Mouse (Mus musculus) mouse trophoblast stem cell (cell line): ENCODE data around the gene Gbp6.
"Not testable (repeated sequence)": the region's sequence is repeated elsewhere in the genome, so short reads cannot be mapped to it uniquely, and the experiment has no call there.

ENCODE experiments used
- in situ Hi-C, 2 experiments: fragments of 300-500 bp; cut with MseI, MboI; formaldehyde crosslinking; loops; 2 replicates in 1 of 2; 3 replicates in 1 of 2; pipeline ENCODE4 v1.15.1; 2025

Gbp6 gene

DNA sequence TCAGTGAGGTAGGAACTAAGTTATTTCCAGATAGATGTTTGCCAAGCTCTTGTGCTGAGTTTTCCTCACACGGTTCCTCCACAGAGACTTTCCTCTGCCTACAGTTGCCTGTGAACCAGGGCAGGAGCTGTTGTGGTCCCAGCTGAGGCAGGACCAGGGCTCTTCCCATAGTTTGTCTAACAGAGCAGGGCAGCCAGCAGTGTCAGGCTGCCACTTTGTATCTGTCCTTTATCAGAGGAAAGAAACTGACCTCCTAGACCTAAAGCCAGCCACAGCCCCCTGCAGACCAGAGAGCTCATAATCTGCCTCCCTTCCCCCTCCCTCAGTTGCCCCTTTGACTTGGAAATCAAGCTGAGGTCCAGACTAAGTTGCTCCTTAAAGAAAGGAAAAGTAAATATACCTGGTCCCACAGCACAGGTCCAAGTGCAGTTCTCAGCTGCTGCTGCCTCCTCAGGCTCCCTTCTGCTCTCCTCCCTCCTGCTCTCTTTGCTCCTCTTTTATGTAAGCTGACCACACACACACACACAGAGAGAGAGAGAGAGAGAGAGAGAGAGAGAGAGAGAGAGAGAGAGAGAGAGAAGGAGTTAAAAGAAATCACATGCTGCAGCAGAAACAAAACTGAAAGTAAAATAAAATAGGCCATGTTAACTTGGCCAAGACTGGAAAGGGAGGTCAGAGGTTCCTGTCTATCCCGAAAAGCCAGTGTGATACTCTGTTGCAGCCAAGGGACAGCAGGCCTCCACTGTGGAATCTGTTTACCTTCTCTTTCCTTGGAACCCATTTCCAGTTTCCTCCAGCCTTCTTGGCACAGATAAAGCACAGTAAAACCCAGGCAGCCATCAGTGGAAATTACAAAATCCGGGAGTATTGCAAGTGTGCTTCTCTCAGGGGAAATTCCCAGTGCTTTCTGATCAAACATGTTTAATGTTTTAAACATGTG is at the start of gene Gbp6, which contains the start of gene Gm43302:
TSS of gene Gbp6 (minus strand) at position 473 of the 940 bp plus-strand sequence.
TSS of gene Gm43302 (minus strand) at position 470 of the 940 bp plus-strand sequence.
- in situ Hi-C loops = not testable (repeated sequence)

- in situ Hi-C loops = no loop called here
These were observed 47.8 kb upstream of the Gbp6 start for GRCm38 (mm10) chr5:105341281-105341680.

- in situ Hi-C loops = loop anchor here (10.0 to 25.0 kb wide), 2 partner anchors 338 to 585 kb away; partner anchors contain the start of gene Abcg3 (in 1 of the 2)
These were observed 29.0 kb upstream of the Gbp6 start for GRCm38 (mm10) chr5:105322543-105322942.

DNA sequence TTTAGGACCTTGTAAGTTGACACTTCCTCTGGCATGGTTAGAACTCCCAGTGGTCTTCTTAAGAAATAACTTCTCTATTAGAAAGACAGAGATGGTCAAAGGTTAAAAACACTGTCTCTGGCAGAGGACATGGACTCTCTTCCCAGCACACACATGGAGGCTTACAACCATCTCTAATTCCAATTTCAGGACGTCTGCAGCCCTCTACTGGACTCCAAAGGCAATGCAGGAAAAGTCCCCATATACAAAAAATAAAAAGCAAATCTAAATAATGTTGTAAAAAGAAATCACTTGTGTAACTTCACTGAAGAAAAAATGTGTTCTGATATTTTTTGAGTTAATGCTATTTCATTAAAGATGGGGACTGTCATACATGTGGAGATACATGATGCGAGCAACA is 17.4 kb upstream of the Gbp6 start:
- in situ Hi-C loops = loop anchor here in 1 of 2 experiments (25.0 kb wide), 1 partner anchor 574 kb away; no protein-coding TSS in a partner anchor

DNA sequence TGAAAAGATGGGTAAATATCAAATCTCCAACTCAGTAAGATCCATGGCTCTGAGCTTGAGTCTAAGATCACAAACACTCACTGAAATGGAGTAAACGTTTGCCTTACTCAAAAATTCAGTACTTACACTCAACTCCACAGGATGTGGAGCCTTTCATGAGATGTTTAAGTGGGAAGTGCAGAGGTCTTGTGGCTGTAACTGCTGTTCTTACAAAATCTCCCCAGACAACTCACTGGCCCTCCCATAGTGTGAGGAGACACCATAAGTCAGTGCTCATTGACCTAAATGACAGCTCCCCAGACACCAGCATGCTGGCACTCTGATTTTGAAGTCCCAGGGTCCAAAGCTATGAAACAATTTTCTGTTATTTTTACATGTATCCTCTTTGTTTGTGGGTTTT is 15.7 kb upstream of the Gbp6 start:
- in situ Hi-C loops = loop anchor here in 1 of 2 experiments (25.0 kb wide), 1 partner anchor 572 kb away; no protein-coding TSS in a partner anchor

DNA sequence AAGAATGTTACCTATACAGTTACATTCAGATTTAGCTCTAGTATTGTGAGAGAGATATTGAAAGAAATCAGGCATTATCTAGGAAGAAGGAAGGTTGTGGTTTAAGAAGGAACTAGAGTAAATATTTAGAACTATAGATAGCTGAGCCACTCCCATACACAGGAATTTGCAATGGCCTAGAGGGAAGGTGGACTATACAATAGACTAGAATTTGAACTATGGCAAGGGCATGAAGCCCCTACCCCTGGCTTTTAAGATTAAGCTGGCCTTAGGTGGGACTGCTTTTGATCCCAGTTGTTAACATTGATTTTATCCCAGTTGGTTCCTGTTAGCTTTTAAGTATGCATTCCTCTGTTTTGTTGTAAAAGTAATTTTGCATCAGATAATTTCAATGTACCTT is 13.4 kb upstream of the Gbp6 start:
- in situ Hi-C loops = loop anchor here in 1 of 2 experiments (25.0 kb wide), 1 partner anchor 570 kb away; no protein-coding TSS in a partner anchor

DNA sequence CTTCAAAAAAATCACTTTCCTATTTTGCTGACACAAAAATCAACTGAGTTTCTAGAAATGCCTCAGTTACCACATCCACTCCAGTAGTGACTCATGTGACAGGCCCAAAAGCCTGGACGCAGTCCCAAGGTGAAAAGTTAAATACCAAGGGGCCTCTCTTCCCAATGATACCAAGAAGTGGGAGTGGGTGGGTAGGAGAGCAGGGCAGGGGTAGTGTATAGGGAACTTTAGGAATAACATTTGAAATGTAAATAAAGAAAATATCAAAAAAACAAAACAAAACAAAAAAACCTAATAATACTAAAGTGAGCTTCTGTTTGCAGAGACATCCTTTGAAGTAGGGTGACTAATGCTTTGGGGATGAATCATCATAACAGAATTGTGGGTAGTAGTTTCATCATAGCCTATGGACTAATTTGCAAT is 12.7 kb upstream of the Gbp6 start:
- in situ Hi-C loops = loop anchor here in 1 of 2 experiments (25.0 kb wide), 1 partner anchor 569 kb away; no protein-coding TSS in a partner anchor

DNA sequence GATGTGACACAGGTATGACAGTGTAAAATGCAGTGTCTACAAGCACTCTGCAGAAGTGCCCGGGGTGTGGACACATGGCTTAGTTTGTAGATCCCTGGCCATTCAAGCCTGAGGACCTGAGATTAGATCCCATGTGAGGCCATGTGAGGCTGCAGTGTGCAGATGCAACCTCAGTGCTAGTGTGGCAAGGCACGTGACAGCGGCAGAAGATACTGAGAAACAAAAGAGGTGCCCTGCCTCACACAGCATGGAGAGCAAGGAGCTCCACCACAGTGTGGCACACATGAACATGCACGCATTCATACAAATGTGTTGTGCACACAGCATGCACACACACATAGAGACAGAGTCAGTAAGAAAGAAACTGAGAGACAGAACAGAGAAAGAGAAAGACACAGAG is 12.2 kb upstream of the Gbp6 start:
- in situ Hi-C loops = loop anchor here in 1 of 2 experiments (25.0 kb wide), 1 partner anchor 568 kb away; no protein-coding TSS in a partner anchor

DNA sequence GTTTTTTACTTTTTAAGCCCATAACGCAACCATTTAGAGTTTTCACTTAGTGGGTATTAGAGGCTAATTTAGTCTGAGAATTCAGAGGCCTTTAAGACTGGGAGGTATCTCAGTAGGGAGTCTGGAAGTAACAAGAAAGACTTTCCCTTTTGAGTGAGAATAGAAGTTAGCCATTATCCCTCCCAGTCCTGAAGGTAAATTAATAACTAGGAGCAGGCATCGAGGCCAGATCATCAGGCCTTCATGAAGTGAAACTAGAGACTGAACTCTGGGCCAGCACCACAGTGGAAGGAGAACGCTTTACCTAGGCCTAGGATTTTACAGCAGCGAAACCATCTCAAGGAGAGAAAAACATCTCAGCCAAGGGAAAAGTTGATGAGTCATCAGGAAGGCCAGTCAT is 8.5 kb upstream of the Gbp6 start:
- in situ Hi-C loops = loop anchor here in 1 of 2 experiments (25.0 kb wide), 1 partner anchor 565 kb away; no protein-coding TSS in a partner anchor

DNA sequence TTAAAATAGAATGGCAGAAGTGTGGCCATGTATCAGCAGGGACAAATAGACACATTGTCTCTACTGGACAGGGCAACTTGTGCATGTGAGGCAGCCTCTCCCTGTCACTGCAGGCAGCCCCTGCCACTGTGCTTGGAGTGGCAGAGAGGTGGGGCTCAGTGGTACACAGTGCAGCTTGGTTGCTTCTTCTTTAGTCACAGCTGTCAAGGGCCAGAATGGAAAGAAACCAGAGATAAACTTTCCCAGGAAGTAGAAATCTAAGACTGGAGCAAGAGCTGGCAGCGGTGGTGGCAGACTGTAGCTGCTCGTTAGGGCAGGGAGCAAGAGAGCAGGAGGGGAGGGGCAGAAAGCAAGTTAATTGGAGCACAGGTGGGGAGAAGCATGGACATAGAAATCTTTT is 8.0 kb upstream of the Gbp6 start:
- in situ Hi-C loops = loop anchor here in 1 of 2 experiments (25.0 kb wide), 1 partner anchor 564 kb away; no protein-coding TSS in a partner anchor

DNA sequence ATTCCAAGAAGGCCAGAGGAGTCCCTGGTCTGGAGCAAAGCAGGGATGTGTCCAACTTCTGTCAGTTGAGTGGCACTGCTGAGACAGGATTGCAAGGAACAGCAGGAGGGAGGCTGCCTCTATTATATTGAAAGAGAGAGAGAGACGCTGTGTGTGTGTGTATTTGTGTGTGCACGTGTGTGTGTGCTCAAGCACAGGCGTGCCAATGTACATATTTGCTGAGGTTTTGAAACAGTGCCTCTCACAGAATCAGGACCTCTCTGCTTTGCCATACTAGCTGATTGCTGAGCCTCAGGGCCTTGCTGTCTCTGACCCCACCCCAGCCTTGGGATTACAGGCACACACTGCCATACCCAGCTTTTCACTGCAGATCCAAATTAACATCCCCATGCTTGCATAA is 2.2 kb upstream of the Gbp6 start:
- in situ Hi-C loops = no loop called here

GRCm38 (mm10) chr5:105292492-105292891 is 1.0 kb downstream of the Gbp6 start:
- in situ Hi-C loops = no loop called here

GRCm38 (mm10) chr5:105290921-105291320 is 2.6 kb downstream of the Gbp6 start:
- in situ Hi-C loops = not testable (repeated sequence)

DNA sequence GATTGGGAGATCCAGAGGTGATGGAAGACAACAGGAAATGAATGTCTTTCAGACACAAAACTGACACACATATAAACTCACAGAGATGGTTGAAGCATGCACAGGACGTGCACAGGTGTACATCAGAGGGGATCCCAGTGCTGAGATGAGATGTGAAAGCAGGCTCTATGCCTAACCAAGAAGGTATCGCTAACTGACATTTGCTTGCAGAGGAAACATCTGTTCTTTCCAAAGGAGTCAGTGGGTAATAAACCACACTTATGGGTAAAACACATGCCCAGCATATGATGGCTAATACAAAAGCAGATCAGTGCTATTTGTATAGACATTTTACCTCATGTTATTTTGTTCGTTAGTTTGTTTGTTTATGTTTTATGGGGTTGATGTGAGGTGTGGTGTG is 32.8 kb downstream of the Gbp6 start:
- in situ Hi-C loops = not testable (repeated sequence)

DNA sequence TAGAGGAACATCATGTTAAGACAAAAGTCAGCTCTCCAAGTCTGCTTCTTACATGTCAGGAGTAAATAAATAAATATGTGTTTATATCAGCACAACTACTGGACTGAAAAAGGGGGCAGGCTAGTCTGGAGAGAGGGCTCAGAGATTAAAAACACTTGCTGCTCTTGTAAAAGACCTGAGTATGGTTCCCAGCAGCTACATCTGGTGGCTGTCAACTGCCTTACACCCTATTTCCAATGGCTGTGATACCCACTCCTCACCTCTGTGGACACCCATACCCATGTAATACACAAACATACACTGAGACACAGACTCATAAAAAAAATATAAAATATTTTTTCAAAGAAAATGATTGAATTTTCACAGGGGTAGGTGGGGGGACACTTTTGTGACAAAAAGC is 41.0 kb downstream of the Gbp6 start:
- in situ Hi-C loops = no loop called here

- in situ Hi-C loops = not testable (repeated sequence)
These were observed 48.8 kb downstream of the Gbp6 start for GRCm38 (mm10) chr5:105244741-105245140.

- in situ Hi-C loops = not testable (repeated sequence)
These were observed 52.5 kb downstream of the Gbp6 start for GRCm38 (mm10) chr5:105240982-105241381.

DNA sequence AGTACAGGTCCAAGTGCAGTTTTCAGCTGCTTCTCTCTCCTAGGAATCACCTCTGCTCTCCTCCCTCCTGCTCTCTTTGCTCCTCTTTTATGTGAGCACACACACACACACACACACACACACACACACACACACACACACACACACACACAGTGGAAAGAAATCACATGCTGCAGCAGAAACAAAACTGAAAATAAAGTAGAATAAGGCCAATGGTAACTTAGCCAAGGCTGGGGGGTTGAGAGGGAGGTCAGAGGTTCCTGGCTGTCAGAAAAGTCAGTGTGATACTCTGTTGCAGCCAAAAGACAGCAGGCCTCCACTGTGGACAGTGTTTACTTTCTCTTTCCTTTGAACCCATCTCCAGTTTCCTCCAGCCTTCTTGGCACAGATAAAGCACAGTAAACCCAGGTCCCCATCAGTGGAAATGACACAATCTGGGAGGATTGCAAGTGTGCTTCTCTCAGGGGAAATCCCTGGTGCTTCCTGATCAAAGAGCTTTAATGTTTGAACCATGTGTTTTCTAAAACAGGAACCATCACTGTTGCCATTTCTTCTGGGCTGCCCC is 53.9 kb downstream of the Gbp6 start, which contains the start of gene Gbp10:
TSS of gene Gbp10 (minus strand) at position 51 of the 565 bp plus-strand sequence.
- in situ Hi-C loops = not testable (repeated sequence)

DNA sequence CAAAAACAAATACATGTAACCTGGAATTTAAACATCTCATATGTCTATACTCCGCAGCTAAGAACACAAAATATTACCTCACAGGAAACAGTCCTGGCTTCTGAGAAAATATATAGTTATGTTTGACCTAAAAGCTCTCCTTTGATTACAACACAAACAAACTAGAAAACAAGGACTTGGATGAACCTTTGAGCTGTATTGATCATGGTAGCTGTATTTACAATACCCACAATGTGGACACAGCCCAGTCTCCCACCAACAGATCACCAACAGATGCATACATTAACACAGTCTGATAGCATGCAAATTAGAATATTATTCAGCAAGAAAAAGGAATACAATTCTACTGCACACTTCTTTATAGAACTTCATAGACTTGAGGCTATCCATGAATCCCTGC is 55.1 kb downstream of the Gbp6 start:
- in situ Hi-C loops = not testable (repeated sequence)

GRCm38 (mm10) chr5:105236040-105236439 is 57.5 kb downstream of the Gbp6 start:
- in situ Hi-C loops = not testable (repeated sequence)
